Mouse (Mus musculus) left cerebral cortex, postnatal 14 days (tissue): Measurements from ENCODE around the gene Wdr5b. TPM values are rescaled to one million over a fixed set of nuclear protein-coding genes. Genes with fewer than 3 reads are reported as not detected.
"Not testable (repeated sequence)": the region's sequence is repeated elsewhere in the genome, so short reads cannot be mapped to it uniquely, and the experiment has no call there.

ENCODE experiments used
- DNase-seq, 2 experiments: peaks; one replicate each; pipeline ENCODE4 v3.0.0; 2021 to 2022; ENCODE audit warnings: low spot score in 2 of 2, mixed read lengths in 1 of 2
- intact Hi-C: fragments of 180-260 bp; cut with DNase I; formaldehyde crosslinking; loops from one replicate; pipeline ENCODE4 v1.15.1; 2025
- long read RNA-seq, 2 experiments: library from polyadenylated mRNA; stranded (forward); transcript quantifications; one replicate each; pipeline ENCODE4 v2.0.0; 2021
- total RNA-seq, 2 experiments: library from RNA; stranded (reverse); gene quantifications; 2 replicates each; pipeline ENCODE4 v1.2.3; 2021

Wdr5b gene
- total RNA-seq, result 1 to 10 TPM; 3.6 to 3.9 TPM
- long read RNA-seq, experiment 1, partial matches to known transcripts, result 0 of 4 reads
- long read RNA-seq, experiment 1, other reads (novel, unspliced or antisense), result 0 of 4 reads
- long read RNA-seq, experiment 2, transcript Wdr5b-201 (1 exons, 2,739 nt), result major isoform, 5 of 5 reads
- long read RNA-seq, experiment 2, partial matches to known transcripts, result 0 of 5 reads
- long read RNA-seq, experiment 2, other reads (novel, unspliced or antisense), result 0 of 5 reads

DNA sequence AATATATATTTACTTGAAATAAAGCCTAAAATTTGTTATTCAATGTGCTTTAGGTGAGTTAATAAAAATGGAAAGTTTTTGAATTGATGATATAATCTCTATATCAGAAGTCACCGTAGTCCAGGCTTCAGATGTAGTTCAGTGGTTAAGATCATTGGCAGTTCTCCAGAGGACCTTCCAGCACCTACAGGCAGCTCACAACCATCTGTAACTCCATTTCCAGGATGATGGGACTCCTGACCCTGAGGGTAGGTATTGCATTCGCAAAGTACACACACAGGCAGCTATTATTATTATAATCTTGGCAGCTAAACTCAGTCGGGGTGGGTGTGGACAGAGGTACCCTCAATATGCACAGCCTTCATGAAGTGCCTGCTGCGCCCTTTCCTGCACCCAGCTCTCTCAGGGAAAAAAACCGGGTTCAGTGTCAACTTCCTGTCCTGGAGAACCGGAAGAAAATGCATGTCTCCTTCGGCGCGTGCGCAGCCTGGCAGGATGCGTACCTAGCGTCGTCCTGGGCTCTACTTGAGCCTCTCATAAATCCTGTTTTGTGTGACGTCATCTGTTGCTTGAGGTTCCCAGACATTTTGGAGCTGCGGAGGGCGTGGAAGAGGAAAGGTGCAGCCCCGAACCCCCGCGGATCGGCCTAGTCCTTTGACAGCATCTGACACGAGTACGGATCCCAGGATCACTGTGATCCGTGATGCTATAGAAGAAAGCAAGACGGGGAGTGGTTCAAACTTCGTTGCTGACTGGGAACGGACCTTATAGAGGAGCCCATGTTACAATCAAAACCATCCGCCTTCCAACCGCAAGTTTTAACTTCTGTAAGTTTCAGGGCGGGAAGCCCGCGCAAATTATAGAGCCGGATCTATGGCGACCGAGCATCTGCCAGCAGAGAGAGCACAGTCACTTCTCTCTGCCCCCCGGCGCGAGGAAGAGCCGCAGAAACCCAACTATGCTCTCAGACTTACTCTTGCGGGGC is at the start of gene Wdr5b:
Gene Wdr5b (plus strand): TSS at position 551 of the 985 bp plus-strand sequence.
- DNase-seq, result peak; percentile 94 to 98
- intact Hi-C loops, result loop anchor here (2.0 kb wide), 1 partner anchor 30 kb away; the partner anchor contains the start of genes Ccdc58 and Fam162a

DNA sequence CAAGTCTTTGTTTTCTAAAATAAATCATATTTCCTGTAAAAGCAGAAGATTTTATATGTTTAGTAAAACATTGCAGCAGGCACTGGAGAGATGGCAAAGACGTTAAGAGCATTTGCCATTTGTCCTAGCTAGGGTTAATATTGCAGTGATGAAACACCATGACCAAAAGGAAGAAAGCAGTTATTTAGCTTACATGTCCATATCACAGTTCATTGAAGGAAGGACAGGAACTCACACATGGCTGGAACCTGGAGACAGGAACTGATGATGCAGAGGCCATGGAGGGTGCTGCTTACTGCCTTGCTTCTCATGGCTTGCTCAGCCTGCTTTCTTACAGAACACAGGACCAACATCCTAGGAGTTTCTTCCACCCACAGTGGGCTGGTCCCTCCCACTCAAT is 48.6 kb upstream of the Wdr5b start:
- no peak for DNase-seq
- intact Hi-C loops, result no loop called here

DNA sequence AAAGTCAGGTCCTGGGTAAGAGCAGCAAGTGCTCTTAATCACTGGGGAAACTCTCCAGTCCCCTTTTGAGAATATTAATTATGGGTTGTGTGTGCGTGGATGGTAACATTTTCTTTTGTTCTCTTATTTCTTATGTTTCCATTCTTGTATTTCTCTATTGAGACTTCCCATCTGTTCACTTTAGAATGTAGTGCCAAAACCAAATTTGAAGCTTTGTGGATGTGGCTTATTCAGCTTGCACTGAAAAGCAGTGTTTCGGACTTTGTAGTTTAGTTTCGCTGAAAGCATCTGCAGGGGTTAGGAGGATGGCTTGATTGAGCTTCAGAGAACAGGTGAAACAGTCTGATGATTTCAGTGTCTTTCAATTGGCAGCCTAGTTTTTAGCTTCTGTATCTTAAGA is 47.7 kb upstream of the Wdr5b start:
- intact Hi-C loops, result no loop called here
- DNase-seq, result no peak

DNA sequence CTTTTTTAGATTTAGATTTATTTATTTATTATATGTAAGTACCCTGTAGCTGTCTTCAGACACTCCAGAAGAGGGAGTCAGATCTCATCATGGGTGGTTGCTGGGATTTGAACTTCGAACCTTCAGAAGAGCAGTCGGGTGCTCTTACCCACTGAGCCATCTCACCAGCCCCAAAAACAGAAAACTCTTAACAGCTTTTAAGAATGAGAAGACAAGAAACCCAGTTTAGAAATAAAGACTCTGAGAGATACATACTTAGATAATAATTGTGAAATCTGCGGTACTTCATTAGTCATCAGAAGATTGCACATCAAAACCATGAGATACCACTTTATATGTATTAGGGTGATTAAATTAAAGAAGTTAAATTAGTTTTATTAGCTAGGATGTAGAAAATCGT is 42.1 kb upstream of the Wdr5b start:
- DNase-seq, intact Hi-C loops: not testable (repeated sequence)

DNA sequence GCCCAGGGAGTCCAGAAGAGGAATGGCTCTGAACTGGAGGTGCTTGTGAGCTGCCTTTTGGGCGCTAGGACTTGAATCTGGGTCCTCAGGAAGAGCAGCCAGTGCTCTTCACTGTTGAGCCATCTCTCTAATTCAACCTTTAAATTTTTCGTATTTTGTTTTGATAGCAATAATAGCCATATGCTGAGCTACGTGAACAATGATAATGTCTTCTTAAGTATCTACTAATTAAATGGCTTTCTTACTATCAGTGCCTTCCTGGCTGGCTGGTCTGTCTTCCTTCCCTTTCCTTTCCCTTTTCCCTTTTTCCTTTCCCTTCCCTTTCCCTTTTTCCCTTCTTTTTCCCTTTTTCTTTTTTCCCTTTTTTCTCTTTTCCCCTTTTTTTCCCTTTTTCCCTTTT is 32.6 kb upstream of the Wdr5b start:
- DNase-seq, result no peak
- intact Hi-C loops, result no loop called here

DNA sequence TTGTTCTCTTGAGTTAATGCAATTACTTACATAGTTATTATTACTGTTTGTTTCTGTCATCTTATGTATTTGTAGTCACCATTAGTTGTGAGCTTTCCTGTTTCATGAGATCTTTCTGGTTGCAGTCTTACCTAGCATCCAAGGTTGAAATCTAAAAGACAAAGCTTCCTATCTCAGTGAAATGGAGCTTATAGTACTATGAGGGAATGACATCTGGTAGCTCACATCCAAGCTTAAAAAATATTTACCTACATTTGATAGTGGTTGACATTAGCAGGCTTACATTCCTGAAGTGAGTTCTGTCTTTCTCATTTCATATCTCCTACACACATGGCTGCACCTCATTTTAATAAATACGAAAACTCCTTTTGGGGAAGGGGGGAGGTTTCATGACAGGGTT is 24.7 kb upstream of the Wdr5b start:
- intact Hi-C loops, result no loop called here
- DNase-seq, result no peak

DNA sequence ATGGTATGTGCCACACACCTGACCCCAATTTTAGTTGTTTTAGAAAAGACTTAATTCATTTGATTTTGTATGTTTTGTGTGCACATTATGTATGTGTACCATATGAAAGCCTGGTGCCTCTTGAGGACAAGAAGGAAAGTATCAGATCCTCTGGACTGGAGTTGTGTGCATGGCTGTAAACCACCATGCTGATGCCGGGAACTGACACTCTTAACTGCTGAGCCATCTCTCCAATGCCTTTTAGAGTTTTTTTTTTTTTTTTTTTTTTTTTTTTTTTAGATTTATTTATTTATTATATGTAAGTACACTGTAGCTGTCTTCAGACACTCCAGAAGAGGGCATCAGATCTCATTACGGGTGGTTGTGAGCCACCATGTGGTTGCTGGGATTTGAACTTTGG is 12.9 kb upstream of the Wdr5b start:
- not testable (repeated sequence) for DNase-seq
- intact Hi-C loops, result loop anchor here (10.0 kb wide), 1 partner anchor 817 kb away; no protein-coding TSS in a partner anchor

DNA sequence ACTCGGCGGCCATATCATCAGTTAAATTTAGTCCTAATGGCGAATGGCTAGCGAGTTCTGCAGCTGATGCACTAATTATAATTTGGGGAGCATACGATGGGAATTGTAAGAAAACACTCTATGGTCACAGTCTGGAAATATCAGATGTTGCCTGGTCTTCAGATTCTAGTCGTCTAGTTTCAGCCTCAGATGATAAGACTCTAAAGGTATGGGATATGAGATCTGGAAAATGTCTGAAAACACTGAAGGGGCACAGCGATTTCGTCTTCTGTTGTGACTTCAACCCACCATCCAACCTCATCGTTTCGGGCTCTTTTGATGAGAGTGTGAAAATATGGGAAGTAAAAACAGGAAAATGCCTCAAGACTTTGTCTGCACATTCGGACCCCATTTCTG is 633 bp downstream of the Wdr5b start:
- no peak for DNase-seq
- intact Hi-C loops, result loop anchor here (2.0 kb wide), 1 partner anchor 29 kb away; the partner anchor contains the start of genes Ccdc58 and Fam162a

DNA sequence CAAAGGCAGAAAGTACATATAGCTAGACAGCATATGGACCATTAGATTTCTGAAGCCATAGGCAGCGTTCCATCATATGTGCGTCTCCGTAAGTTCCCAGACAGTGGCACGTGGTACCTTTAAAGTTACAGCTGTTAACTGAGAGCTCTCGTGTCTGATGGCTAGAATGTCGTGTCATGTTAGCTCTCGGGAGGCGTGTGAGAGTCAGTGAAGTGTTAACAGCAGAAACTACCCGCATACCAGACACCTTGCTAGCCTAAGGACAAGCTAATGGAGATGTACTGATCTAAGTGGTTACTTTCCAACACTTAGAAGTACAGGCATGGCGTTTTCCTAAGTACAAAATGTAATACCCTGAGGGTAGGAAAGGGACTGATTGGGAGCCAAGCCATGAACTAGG is 2.1 kb downstream of the Wdr5b start:
- intact Hi-C loops, result no loop called here

DNA sequence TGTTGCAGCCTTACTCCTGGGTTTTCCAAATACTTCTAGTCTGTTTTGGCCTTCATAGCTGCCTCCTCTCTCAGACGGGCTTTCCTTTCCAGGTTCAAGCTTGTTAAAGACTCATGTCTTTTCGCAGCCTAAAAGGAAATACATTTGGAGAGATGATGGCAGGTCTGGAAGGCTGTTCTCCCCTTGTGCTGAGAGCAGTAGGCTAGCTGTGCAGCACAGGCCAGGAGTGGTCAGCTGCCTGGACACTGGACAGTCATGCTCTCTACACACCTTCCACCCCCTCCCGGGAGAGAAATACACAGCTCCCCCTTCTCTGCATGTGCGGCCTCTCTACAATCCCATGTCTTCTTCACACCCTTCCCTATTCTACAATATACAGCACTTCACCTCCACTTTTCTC is 3.0 kb downstream of the Wdr5b start:
- intact Hi-C loops, result no loop called here

More for the DNA sequence above, 2.1 kb downstream of the Wdr5b start:
- DNase-seq, result no peak

DNA sequence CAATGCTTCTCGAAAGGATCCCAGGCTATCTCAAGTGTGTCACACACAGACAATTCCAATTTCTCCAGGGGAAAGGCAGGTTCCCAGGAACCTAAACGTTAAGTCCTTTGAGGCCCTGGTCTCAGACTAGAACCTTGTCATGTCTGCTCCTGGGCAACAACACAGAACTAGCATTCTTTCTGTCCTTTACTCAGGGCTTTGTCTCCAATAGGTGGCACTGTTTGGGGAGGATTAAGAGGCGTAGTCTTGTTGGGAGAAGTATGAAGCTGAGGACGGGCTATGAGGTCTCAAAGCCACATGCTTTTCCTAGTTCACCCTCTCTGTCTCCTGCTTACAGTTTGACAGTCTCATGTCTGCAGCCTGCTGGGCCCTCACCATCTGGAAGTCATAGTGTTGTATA is 6.5 kb downstream of the Wdr5b start:
- intact Hi-C loops, result no loop called here
- DNase-seq, result no peak

More for the DNA sequence above, 3.0 kb downstream of the Wdr5b start:
- no peak for DNase-seq

DNA sequence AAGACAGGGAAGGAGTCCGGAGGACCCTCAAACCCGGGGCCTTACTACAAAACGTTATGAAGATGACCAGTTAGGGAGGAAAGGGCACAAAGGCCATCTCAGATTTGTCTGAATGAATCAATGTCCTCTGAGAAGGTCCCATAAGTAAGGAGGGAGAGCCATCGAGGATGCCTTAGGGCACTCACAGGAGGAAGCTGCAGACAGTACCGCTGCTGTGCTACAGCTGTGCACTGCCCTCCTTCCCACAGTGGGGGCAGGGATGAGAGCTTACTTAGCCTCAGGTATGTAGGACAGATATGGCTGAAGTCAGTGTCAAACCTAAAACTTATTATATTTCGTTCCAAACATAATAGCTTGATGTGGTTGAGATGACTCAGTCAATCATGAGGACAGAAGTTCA is 10.5 kb downstream of the Wdr5b start:
- DNase-seq, result no peak
- intact Hi-C loops, result no loop called here

DNA sequence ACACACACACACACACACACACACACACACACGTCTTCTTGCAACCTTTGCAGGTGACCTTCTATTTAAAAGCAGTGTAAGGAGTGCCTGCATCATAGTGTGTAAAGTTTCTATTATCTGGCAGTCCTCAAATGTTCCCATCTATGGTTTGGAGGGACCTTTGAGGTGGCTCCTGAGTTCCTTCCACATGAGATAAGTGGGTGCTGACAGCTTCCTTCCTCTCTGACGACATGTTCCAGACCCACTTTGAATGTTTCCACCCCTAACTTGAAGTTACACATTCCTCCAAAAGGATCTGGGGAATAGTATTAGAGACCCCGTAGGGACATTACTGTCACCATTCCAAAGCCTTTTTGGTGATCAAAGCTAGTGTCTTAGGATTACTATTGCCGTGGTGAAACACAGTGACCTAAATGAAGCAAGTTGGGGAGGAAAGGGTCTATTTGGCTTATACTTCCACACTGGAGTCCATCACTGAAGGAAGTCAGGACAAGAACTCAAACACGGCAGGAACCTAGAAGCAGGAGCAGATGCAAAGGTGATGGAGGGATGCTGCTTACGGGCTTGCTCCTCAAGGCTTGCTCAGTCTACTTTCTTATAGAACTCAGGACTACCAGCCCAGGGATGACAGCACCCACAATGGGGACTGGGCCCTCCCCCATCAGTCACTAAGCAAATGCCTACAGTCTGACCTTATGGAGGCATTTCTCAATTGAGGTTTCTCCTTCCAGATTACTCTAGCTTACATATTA is 12.7 kb downstream of the Wdr5b start:
- intact Hi-C loops, result no loop called here
- DNase-seq, result no peak

DNA sequence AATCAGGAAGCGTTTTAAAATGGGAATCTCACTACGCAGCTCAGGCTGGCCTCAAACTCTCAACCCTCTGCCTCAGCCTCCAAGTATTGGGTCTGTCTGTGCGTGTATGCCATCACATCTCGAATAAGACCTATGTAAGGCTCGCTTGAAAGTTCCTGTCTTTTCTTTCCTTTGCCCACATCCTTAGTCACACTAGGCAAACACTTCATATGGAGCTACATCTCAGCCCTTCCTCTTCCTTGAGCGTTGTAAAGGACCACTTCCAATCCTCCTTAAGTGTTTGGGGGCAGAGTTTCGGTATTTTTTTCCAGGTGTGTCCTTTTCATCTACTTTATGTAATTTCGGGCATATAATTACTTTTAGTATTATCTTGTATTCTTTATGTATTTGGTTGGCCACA is 13.9 kb downstream of the Wdr5b start:
- intact Hi-C loops, result no loop called here
- DNase-seq, result no peak

DNA sequence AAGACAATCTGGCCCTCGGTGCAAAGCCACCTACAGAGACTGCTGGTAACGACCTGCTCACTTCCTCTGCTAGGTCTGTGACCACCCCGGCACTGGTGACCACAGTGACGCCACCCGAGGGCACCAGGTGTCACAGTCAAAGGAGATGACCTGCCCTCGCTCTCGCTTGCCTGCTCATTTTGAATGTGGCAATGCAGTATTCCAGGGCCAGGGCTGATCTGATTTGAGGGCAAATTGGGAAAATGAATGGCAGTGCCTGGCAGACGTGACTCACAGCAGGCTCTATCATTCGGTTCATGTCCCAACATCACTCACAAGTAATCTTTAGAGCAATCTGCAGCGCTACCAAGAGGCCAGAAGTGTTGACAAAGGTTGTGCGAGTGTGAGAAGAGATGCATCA is 15.4 kb downstream of the Wdr5b start:
- intact Hi-C loops, result no loop called here
- DNase-seq, result no peak

DNA sequence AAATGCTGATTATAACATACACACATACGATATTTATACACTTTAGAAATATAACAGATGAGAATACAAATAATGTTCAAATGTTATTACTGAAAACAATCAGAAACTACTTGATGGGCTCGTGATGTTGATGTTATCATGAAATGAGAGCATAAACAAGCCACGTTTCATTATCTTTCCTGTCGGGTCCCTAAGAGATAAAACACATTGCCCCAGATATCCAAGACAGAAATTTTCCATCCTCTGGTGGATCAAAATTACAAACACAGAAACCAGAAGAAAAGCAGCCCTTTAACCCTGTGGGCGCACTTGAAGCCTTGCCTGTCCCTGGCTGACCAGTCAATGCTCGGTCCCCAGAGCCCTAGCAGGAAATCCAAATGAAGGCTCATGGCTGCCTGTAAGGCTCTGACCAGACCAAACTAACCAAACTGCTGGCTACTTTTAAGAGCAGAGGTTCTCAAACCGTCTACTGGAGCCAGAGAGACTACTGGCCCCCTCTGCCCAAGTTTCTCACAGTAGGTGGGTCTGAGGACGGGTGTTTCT is 17.0 kb downstream of the Wdr5b start:
- DNase-seq, result no peak
- intact Hi-C loops, result no loop called here

DNA sequence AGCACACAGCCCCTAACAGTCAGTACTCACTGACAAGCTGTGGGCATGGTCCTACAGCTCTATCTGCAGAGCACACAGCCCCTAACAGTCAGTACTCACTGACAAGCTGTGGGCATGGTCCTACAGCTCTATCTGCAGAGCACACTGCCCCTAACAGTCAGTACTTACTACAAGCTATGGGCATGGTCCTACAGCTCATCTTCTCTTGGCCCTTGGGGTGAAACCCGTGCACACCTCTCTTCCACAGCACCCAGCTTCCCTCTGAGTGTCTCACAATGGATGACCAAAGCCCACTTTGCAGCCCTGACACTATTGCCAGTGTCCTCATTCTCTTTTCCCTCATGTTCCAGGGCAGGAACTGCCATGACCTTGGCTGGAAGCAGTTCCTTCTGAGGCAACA is 21.5 kb downstream of the Wdr5b start:
- intact Hi-C loops, DNase-seq: not testable (repeated sequence)

DNA sequence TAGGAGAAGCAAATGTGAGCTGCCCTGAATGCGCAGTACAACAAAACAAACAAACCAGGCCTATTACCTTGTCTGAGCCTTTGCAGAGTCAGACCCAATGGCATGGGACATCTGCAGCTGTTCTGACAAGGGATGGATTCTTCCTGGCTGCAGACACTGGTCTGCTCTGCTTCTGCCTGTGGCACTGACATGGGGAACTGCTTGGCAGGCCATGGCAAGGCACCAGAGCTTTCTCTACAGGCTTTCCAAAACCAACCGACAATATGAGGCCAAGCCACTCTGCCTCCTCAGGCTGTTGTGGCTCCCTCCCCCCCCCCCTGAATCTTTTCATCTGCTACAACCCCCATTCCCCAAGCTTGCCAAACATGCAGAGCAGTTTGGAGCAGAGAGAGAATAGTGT is 22.3 kb downstream of the Wdr5b start:
- intact Hi-C loops, result no loop called here
- DNase-seq, result no peak

DNA sequence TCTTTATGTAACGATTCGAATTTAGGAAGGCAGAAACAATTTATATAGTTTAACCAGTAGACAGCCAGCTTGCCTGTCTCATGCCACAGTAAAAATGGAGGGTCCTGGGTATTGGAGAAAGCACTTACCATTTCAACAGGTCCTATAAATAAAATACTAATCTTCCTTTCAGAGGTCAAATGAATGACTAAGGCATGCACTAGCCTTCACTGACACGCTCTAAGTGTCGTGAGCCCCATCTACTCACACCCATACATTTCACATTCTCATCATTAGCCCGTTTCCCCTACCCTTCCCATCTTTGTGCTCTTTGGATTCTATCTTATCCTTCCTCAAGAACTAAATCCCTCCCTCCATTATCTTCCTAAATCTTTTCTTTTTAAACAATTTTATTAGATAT is 23.9 kb downstream of the Wdr5b start:
- no peak for DNase-seq
- intact Hi-C loops, result no loop called here

DNA sequence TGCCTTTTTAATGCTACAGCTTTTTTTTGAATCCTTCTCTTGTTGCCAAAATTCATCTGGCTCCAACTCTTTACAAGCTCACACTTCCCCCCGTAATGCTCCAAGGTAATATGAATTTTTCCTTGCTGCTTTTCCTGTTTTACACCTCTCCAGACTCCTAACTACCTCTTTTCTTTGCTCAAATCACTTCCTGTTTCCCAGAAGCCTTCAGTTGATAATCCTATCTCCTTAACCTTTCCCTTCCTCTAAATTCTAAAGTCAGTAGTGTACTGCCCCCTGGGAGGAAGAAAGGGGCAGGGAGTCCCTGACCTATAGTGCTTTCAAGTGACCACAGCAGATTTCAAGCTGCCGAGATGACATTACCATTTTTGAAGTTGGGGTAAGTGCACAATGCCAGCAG is 26.7 kb downstream of the Wdr5b start:
- DNase-seq, result no peak
- intact Hi-C loops, result no loop called here
